Mouse (Mus musculus): ENCODE data around the gene Acvr1. TPM values are rescaled to one million over a fixed set of nuclear protein-coding genes. Genes with fewer than 3 reads are reported as not detected.

Acvr1 gene
- polyA plus RNA-seq, 1 experiment, result 5.0 TPM

Other genes with a start within 250 kb of the Acvr1 start
- 22.6 and 25.4 TPM in 2 replicates for gene Acvr1c, start 209.3 kb downstream of the Acvr1 start, polyA plus RNA-seq (2012; ENCODE audit: insufficient read depth, insufficient read length, missing spikeins)
- not detected in 2 replicates for gene Gm17409, start 97.0 kb downstream of the Acvr1 start, polyA plus RNA-seq (2012; ENCODE audit: insufficient read depth, insufficient read length, missing spikeins)
- 17.8 and 18.8 TPM in 2 replicates for gene Upp2, start 141 bp upstream of the Acvr1 start, polyA plus RNA-seq (2012; ENCODE audit: insufficient read depth, insufficient read length, missing spikeins)

Measured in brown adipose tissue, adult 24 weeks (tissue).